In the genomic region with DNA sequence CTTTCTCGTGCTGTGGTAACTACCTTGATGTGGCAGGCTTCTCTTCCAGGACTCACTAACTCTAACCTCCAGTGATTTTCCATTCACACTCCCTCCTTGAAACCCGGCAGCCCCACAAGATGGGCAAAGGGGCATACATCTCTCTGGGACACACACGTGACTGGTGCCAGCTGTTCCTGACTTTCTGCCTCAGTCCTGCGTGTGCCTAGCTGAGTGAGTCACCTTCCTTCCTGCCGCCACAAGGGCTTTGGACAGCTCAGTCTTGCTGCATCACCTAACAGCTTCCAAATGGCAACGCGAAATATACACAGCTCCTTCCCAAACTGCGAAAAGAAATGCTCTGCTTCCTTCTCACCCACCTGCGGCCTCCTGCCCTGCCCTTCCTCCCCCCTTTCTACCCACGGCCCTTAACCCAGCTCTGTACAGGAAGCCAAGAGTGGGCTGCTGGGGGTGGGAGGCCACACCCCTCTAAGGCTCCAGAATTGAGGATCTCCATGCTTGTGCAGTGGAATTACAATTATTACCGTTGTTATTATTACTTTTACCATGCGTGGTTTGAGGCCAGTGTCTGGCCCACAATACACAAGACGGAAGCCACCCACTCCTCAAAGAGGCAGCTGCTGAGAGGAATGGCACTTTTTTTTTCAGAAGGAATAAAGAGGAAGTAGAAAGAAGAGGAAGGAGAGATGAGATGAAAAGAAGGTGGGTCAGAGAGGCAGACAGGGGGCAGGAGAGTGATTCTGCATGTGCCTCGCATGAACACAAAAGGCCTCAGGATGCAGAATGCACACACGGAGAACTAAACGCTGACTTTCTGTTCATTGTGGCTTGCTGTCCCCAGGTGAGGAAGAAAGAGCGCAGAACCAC, we compare ENCODE assay signal across 13 mouse cellular contexts.
DNase-seq lines count a peak whose midpoint lies in the region; ATAC-seq and TF ChIP-seq lines count a peak whose summit lies in the region.
"Had no signal": no experiment of that assay in that cellular context is flagged by ENCODE, and none has a peak within 500 bp of the region (broad histone marks: within the 10 kb centered on the region; RNA-seq: fewer than 3 reads in every experiment).

No protein-coding gene starts in this region.

- ATAC-seq in lung, postnatal 0 days = peak; percentile 57

- no peak overlapping the region for H3K27ac ChIP-seq in lung, postnatal 0 days (ENCODE audit: low read length)
- H3K27ac ChIP-seq in heart, embryonic 10.5 days = no peak overlapping the region
- H3K27ac ChIP-seq: embryonic facial prominence, embryonic 15.5 days; kidney, embryonic 15.5 days; liver, embryonic 15.5 days; stomach, postnatal 0 days had no signal

- TF ChIP-seq EP300 in lung, postnatal 0 days (IDR thresholded peaks at IDR 0.05) = no peak

- H3K9me3 ChIP-seq in lung, postnatal 0 days (ENCODE audit: low read length) = no peaks in the 10 kb centered on the region
- no peaks in the 10 kb centered on the region for H3K9me3 ChIP-seq in heart, embryonic 10.5 days
- H3K9me3 ChIP-seq: embryonic facial prominence, embryonic 15.5 days; hindbrain, embryonic 13.5 days; kidney, embryonic 15.5 days; liver, embryonic 15.5 days had no signal

- no peaks in the 10 kb centered on the region for H3K27me3 ChIP-seq in lung, postnatal 0 days (replicated peaks; ENCODE audit: insufficient read depth, low read length)
- no peaks in the 10 kb centered on the region for H3K27me3 ChIP-seq in heart, embryonic 10.5 days (ENCODE audit: insufficient read depth, poor library complexity, severe bottlenecking)
- H3K27me3 ChIP-seq: embryonic facial prominence, embryonic 15.5 days; hindbrain, embryonic 13.5 days; kidney, embryonic 15.5 days; liver, embryonic 15.5 days had no signal

- 41% methylated on average over 17 of the region's 17 CpGs for WGBS in lung, postnatal 0 days
- WGBS in heart, embryonic 10.5 days = 74% methylated on average over 17 of the region's 17 CpGs

- no peak overlapping the region for H3K4me2 ChIP-seq in lung, postnatal 0 days (replicated peaks; ENCODE audit: low read depth, low read length)
- H3K4me2 ChIP-seq: embryonic facial prominence, embryonic 15.5 days; hindbrain, embryonic 13.5 days; kidney, embryonic 15.5 days; liver, embryonic 15.5 days had no signal

- no peaks in the 10 kb centered on the region for H3K36me3 ChIP-seq in lung, postnatal 0 days (ENCODE audit: insufficient read depth, low read length)
- H3K36me3 ChIP-seq in heart, embryonic 10.5 days = no peaks in the 10 kb centered on the region
- H3K36me3 ChIP-seq: embryonic facial prominence, embryonic 15.5 days; hindbrain, embryonic 13.5 days; kidney, embryonic 15.5 days; liver, embryonic 15.5 days had no signal

- H3K9ac ChIP-seq in lung, postnatal 0 days (replicated peaks; ENCODE audit: low read depth) = no peak overlapping the region
- H3K9ac ChIP-seq: embryonic facial prominence, embryonic 15.5 days; hindbrain, embryonic 13.5 days; kidney, embryonic 15.5 days; liver, embryonic 15.5 days had no signal

- no peak for TF ChIP-seq CTCF in lung, postnatal 0 days (IDR thresholded peaks at IDR 0.05)

- no peak overlapping the region for H3K4me3 ChIP-seq in lung, postnatal 0 days (ENCODE audit: low read depth, low read length)
- H3K4me3 ChIP-seq in heart, embryonic 10.5 days = no peak overlapping the region
- H3K4me3 ChIP-seq: embryonic facial prominence, embryonic 15.5 days; hindbrain, embryonic 13.5 days; kidney, embryonic 15.5 days; liver, embryonic 15.5 days had no signal

- H3K4me1 ChIP-seq in lung, postnatal 0 days (ENCODE audit: insufficient read depth, low read depth, low read length) = no peaks in the 10 kb centered on the region
- peaks cover 12% of the 10 kb centered on the region for H3K4me1 ChIP-seq in heart, embryonic 10.5 days

- peak; percentile 14 for DNase-seq in lung, postnatal 0 days (ENCODE audit: low spot score)
- DNase-seq in lung, postnatal 36 days = no peak
- peak; percentile 71 for DNase-seq in NIH3T3 (ENCODE audit: low read depth)
- DNase-seq in c-Kit-positive CD71-negative TER-119-negative erythroid progenitor cells, embryonic 14.5 days (ENCODE audit: low read depth) = peak; percentile 16
- DNase-seq in thymus, postnatal 14 days = peak; percentile 72
- no peak for DNase-seq in heart, embryonic 10.5 days (ENCODE audit: low spot score)
- DNase-seq in kidney, postnatal 36 days = no peak
- DNase-seq: cerebellum, adult 18-20 months had no signal

Comparison
In these comparisons a context has a peak if more than half of its experiments do, and no peak if none do; other contexts are left out.
1. DNase-seq: peak in lung, postnatal 0 days (single experiment), NIH3T3 (single experiment), c-Kit-positive CD71-negative TER-119-negative erythroid progenitor cells, embryonic 14.5 days (single experiment) and thymus, postnatal 14 days (single experiment); none in lung, postnatal 36 days (single experiment), heart, embryonic 10.5 days (single experiment) and kidney, postnatal 36 days (0 of 2).